Mouse (Mus musculus): ENCODE data around the gene Pycard. TPM values are rescaled to one million over a fixed set of nuclear protein-coding genes. Genes with fewer than 3 reads are reported as not detected.
"Not testable (repeated sequence)": the region's sequence is repeated elsewhere in the genome, so short reads cannot be mapped to it uniquely, and the experiment has no call there.

Gene Pycard
- polyA plus RNA-seq (2015; fragmentation: Nextera tagmentation; extraction: Ambion mirVana), result 60.8 and 72.1 TPM in 2 replicates

GRCm38 (mm10) chr7:127993341-127993977, at the start of gene Pycard:
Pycard (minus strand) TSS chr7:127993867.
- H3K4me2 ChIP-seq (ENCODE audit: low read depth, low read length), result peak within 1 kb of the TSS; percentile 76
- H3K4me1 ChIP-seq (ENCODE audit: control insufficient read depth, insufficient read depth, low read length), result peaks cover 16% of the 10 kb centered on the region
- ATAC-seq (replicated peaks; ENCODE audit: extremely low read depth, insufficient read depth, low FRiP score), result peak; percentile 55
- peaks cover 11% of the 10 kb centered on the region; the same call in 1 of the 2 replicates for H3K36me3 ChIP-seq (ENCODE audit: control insufficient read depth, insufficient read depth)
- H3K27me3 ChIP-seq (ENCODE audit: control insufficient read depth, insufficient read depth, low read length), result no peaks in the 10 kb centered on the region
- no peaks in the 10 kb centered on the region for H3K9me3 ChIP-seq (replicated peaks; ENCODE audit: control insufficient read depth, low read length)
- H3K27ac ChIP-seq (ENCODE audit: low read length), result peak within 1 kb of the TSS; percentile 76
- 9% methylated on average over 18 of the region's 18 CpGs for WGBS
- H3K9ac ChIP-seq (ENCODE audit: low read length), result peak within 1 kb of the TSS; percentile 76
- peak within 1 kb of the TSS; percentile 63 for H3K4me3 ChIP-seq (ENCODE audit: low read length)

DNA sequence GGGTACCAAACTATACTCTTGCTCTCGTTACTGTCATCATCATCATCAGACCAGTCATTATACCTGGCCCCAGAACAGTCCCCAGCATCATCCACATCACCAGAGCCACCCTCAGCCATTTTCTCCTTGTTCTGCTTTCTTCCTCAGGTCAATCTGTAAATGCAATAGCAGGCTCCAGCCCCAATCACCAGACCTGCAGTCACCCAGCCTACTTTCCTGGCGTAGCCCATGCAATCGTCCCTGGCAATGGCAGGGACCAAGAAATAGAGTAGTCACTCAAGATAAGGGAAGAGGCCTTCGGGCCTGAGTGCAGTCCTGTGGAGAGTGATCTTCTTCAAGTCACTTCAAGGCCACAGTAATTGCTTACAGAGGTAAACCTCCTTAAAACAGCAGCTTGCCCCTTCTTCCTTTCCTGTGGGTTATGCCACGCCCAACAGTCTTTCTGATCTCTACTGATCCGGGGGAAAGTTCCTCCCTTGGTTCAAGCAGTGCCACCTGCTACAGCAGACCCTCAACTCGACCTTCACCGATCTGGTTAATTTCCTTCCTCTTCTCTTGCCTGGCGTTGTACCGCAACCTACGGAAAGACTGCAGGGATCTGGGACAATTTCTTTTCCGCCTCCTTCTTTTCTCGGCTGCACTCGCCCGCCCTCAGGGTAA, 48.6 kb upstream of the Pycard start:
- not testable (repeated sequence) for H3K4me2 ChIP-seq (ENCODE audit: low read depth, low read length); H3K27ac ChIP-seq (ENCODE audit: low read length); ATAC-seq (replicated peaks; ENCODE audit: extremely low read depth, insufficient read depth, low FRiP score); H3K4me1 ChIP-seq (ENCODE audit: control insufficient read depth, insufficient read depth, low read length); H3K36me3 ChIP-seq (ENCODE audit: control insufficient read depth, insufficient read depth); H3K9me3 ChIP-seq (replicated peaks; ENCODE audit: control insufficient read depth, low read length); H3K9ac ChIP-seq (ENCODE audit: low read length); H3K4me3 ChIP-seq (ENCODE audit: low read length); H3K27me3 ChIP-seq (ENCODE audit: control insufficient read depth, insufficient read depth, low read length)
- WGBS, result 62% methylated on average over 15 of the region's 15 CpGs

- ATAC-seq (replicated peaks; ENCODE audit: extremely low read depth, insufficient read depth, low FRiP score), result no peak
- Histone ChIP-seq H3K4me3 (ENCODE audit: low read length) (no peak overlapping the region), H3K9ac (ENCODE audit: low read length) (no peak overlapping the region), H3K27me3 (ENCODE audit: control insufficient read depth, insufficient read depth, low read length) (no peaks in the 10 kb centered on the region), H3K9me3 (replicated peaks; ENCODE audit: control insufficient read depth, low read length) (no peaks in the 10 kb centered on the region), H3K4me1 (ENCODE audit: control insufficient read depth, insufficient read depth, low read length) (no peaks in the 10 kb centered on the region), H3K4me2 (ENCODE audit: low read depth, low read length) (no peak overlapping the region), H3K27ac (ENCODE audit: low read length) (no peak overlapping the region), H3K36me3 (ENCODE audit: control insufficient read depth, insufficient read depth) (no peaks in the 10 kb centered on the region)
- WGBS, result 91% methylated on average over 4 of the region's 4 CpGs
Observed at GRCm38 (mm10) chr7:128033616-128034015, 39.9 kb upstream of the Pycard start.

DNA sequence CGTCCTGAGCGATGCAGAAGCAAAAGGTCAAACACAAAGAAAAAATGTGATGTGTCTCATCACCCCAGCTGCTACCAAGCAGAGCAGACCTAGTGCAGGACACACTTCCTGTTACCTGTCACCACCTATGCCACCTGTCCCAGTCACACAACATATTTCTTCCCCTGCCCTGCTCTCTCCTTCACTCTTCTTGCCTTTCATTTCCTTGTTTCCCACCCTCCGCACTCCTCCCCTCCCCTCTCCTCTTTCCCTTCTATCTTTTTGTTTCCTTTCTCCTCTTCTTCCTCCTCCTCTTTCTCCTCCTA, 39.3 kb upstream of the Pycard start:
- Histone ChIP-seq H3K9me3 (replicated peaks; ENCODE audit: control insufficient read depth, low read length) (no peaks in the 10 kb centered on the region), H3K9ac (ENCODE audit: low read length) (no peak overlapping the region), H3K4me3 (ENCODE audit: low read length) (no peak overlapping the region), H3K36me3 (ENCODE audit: control insufficient read depth, insufficient read depth) (no peaks in the 10 kb centered on the region), H3K27ac (ENCODE audit: low read length) (no peak overlapping the region), H3K4me2 (ENCODE audit: low read depth, low read length) (no peak overlapping the region), H3K27me3 (ENCODE audit: control insufficient read depth, insufficient read depth, low read length) (no peaks in the 10 kb centered on the region), H3K4me1 (ENCODE audit: control insufficient read depth, insufficient read depth, low read length) (no peaks in the 10 kb centered on the region)
- 89% methylated on average over 3 of the region's 3 CpGs for WGBS
- no peak for ATAC-seq (replicated peaks; ENCODE audit: extremely low read depth, insufficient read depth, low FRiP score)

- Histone ChIP-seq H3K4me3 (ENCODE audit: low read length) (no peak overlapping the region), H3K9me3 (replicated peaks; ENCODE audit: control insufficient read depth, low read length) (no peaks in the 10 kb centered on the region), H3K9ac (ENCODE audit: low read length) (no peak overlapping the region), H3K4me1 (ENCODE audit: control insufficient read depth, insufficient read depth, low read length) (no peaks in the 10 kb centered on the region), H3K4me2 (ENCODE audit: low read depth, low read length) (no peak overlapping the region), H3K27me3 (ENCODE audit: control insufficient read depth, insufficient read depth, low read length) (no peaks in the 10 kb centered on the region), H3K36me3 (ENCODE audit: control insufficient read depth, insufficient read depth) (no peaks in the 10 kb centered on the region), H3K27ac (ENCODE audit: low read length) (no peak overlapping the region)
- WGBS, result 68% methylated on average over 5 of the region's 5 CpGs
- no peak for ATAC-seq (replicated peaks; ENCODE audit: extremely low read depth, insufficient read depth, low FRiP score)
Observed at GRCm38 (mm10) chr7:128032290-128032988, 38.8 kb upstream of the Pycard start.

- WGBS, result 48% methylated on average over 9 of the region's 9 CpGs
- H3K36me3 ChIP-seq (ENCODE audit: control insufficient read depth, insufficient read depth), result no peaks in the 10 kb centered on the region
- no peak overlapping the region for H3K9ac ChIP-seq (ENCODE audit: low read length)
- H3K4me1 ChIP-seq (ENCODE audit: control insufficient read depth, insufficient read depth, low read length), result no peaks in the 10 kb centered on the region
- no peaks in the 10 kb centered on the region for H3K9me3 ChIP-seq (replicated peaks; ENCODE audit: control insufficient read depth, low read length)
- no peak overlapping the region for H3K4me2 ChIP-seq (ENCODE audit: low read depth, low read length)
- H3K27ac ChIP-seq (ENCODE audit: low read length), result no peak overlapping the region
- ATAC-seq (replicated peaks; ENCODE audit: extremely low read depth, insufficient read depth, low FRiP score), result no peak
- H3K4me3 ChIP-seq (ENCODE audit: low read length), result no peak overlapping the region
- no peaks in the 10 kb centered on the region for H3K27me3 ChIP-seq (ENCODE audit: control insufficient read depth, insufficient read depth, low read length)
Observed at GRCm38 (mm10) chr7:128031403-128031976, 37.8 kb upstream of the Pycard start.

DNA sequence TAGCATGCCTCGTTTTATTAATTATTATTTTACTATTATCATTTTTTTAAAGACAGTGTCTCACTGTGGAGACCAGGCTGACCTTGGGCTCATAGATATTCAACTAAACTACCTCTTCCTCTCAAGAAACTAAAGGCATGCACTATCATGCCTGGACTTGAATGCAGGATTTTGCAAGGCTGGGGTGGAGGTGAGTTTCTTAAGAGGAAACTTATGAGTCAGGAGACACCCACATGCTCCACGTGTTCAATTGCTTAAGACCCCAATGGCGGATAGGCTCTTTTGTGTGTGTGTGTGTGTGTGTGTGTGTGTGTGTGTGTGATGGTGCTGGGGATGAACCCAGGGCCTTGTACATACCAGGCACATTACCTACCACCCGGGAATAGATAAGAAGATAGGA, 31.7 kb upstream of the Pycard start:
- ATAC-seq (replicated peaks; ENCODE audit: extremely low read depth, insufficient read depth, low FRiP score), result no peak
- no peaks in the 10 kb centered on the region for H3K4me1 ChIP-seq (ENCODE audit: control insufficient read depth, insufficient read depth, low read length)
- peaks cover 3% of the 10 kb centered on the region; the same call in 1 of the 2 replicates for H3K9me3 ChIP-seq (replicated peaks; ENCODE audit: control insufficient read depth, low read length)
- no peak overlapping the region for H3K27ac ChIP-seq (ENCODE audit: low read length)
- H3K36me3 ChIP-seq (ENCODE audit: control insufficient read depth, insufficient read depth), result no peaks in the 10 kb centered on the region
- WGBS, result 69% methylated on average over 4 of the region's 4 CpGs
- no peak overlapping the region for H3K9ac ChIP-seq (ENCODE audit: low read length)
- H3K27me3 ChIP-seq (ENCODE audit: control insufficient read depth, insufficient read depth, low read length), result no peaks in the 10 kb centered on the region
- H3K4me3 ChIP-seq (ENCODE audit: low read length), result no peak overlapping the region
- H3K4me2 ChIP-seq (ENCODE audit: low read depth, low read length), result no peak overlapping the region

- Histone ChIP-seq H3K27ac (ENCODE audit: low read length) (no peak overlapping the region), H3K36me3 (ENCODE audit: control insufficient read depth, insufficient read depth) (no peaks in the 10 kb centered on the region), H3K9me3 (replicated peaks; ENCODE audit: control insufficient read depth, low read length) (peaks cover 3% of the 10 kb centered on the region; the same call in 1 of the 2 replicates), H3K4me1 (ENCODE audit: control insufficient read depth, insufficient read depth, low read length) (no peaks in the 10 kb centered on the region), H3K9ac (ENCODE audit: low read length) (no peak overlapping the region), H3K27me3 (ENCODE audit: control insufficient read depth, insufficient read depth, low read length) (no peaks in the 10 kb centered on the region), H3K4me3 (ENCODE audit: low read length) (no peak overlapping the region), H3K4me2 (ENCODE audit: low read depth, low read length) (no peak overlapping the region)
- WGBS, result 70% methylated on average over 4 of the region's 4 CpGs
- no peak for ATAC-seq (replicated peaks; ENCODE audit: extremely low read depth, insufficient read depth, low FRiP score)
Observed at GRCm38 (mm10) chr7:128024932-128025331, 31.3 kb upstream of the Pycard start.

DNA sequence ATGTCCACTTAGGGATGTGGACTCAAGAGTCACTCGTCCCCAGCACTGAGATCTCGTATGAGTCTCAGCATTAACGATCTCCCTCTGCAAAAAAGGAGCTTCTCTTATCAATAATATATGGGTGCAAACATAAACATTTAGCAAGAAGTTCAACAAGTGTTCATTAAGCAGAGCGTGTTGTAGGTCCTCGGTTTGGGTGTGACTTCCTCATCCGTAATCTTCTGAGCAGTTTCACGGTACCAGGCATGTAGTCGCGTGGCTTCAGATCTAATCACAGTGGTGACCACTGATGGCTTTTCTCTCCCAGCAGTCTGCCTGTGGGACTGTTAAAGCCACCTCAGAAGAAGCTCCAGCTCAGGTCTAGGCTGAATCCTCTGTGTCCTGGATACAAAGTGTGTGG, 30.7 kb upstream of the Pycard start:
- Histone ChIP-seq H3K9ac (ENCODE audit: low read length) (no peak overlapping the region), H3K4me3 (ENCODE audit: low read length) (no peak overlapping the region), H3K9me3 (replicated peaks; ENCODE audit: control insufficient read depth, low read length) (peaks cover 3% of the 10 kb centered on the region; the same call in 1 of the 2 replicates), H3K27ac (ENCODE audit: low read length) (no peak overlapping the region), H3K4me1 (ENCODE audit: control insufficient read depth, insufficient read depth, low read length) (no peaks in the 10 kb centered on the region), H3K36me3 (ENCODE audit: control insufficient read depth, insufficient read depth) (no peaks in the 10 kb centered on the region), H3K27me3 (ENCODE audit: control insufficient read depth, insufficient read depth, low read length) (no peaks in the 10 kb centered on the region), H3K4me2 (ENCODE audit: low read depth, low read length) (no peak overlapping the region)
- 79% methylated on average over 9 of the region's 9 CpGs for WGBS
- ATAC-seq (replicated peaks; ENCODE audit: extremely low read depth, insufficient read depth, low FRiP score), result no peak
